Mouse (Mus musculus): Measurements from ENCODE around the gene Acin1. TPM values are rescaled to one million over a fixed set of nuclear protein-coding genes. Genes with fewer than 3 reads are reported as not detected.
"Not testable (repeated sequence)": the region's sequence is repeated elsewhere in the genome, so short reads cannot be mapped to it uniquely, and the experiment has no call there.

Acin1 gene
- total RNA-seq, 2 experiments from 2014 or later: 63.7 to 64.2 TPM

- intact Hi-C loops (cut with DNase I): loop anchor here (1.0 kb wide), 1 partner anchor 11 kb away; no protein-coding TSS in a partner anchor
- DNase-seq: peak; percentile 79 to 85
Measured at GRCm38 (mm10) chr14:54617897-54618365, 68.8 kb downstream of the Acin1 start, which contains the start of gene Psmb5. Gene Psmb5 (minus strand): TSS chr14:54618022.

GRCm38 (mm10) chr14:54617152-54617896, 69.4 kb downstream of the Acin1 start:
- DNase-seq: no peak

GRCm38 (mm10) chr14:54616226-54616825, 70.4 kb downstream of the Acin1 start:
- intact Hi-C loops (cut with DNase I): no loop called here

More at GRCm38 (mm10) chr14:54617152-54617896, 69.4 kb downstream of the Acin1 start:
- intact Hi-C loops (cut with DNase I): loop anchor here (1.0 kb wide), 1 partner anchor 10 kb away; no protein-coding TSS in a partner anchor

GRCm38 (mm10) chr14:54614130-54614529, 72.6 kb downstream of the Acin1 start:
- not testable (repeated sequence) for DNase-seq
- intact Hi-C loops (cut with DNase I): loop anchor here (5.0 kb wide), 1 partner anchor 33 kb away; no protein-coding TSS in a partner anchor

More at GRCm38 (mm10) chr14:54616226-54616825, 70.4 kb downstream of the Acin1 start:
- DNase-seq: no peak

- no peak for DNase-seq
- intact Hi-C loops (cut with DNase I): loop anchor here (5.0 kb wide), 1 partner anchor 37 kb away; no protein-coding TSS in a partner anchor
Measured at GRCm38 (mm10) chr14:54610648-54611047, 76.1 kb downstream of the Acin1 start.

- DNase-seq: no peak
- intact Hi-C loops (cut with DNase I): loop anchor here (5.0 kb wide), 1 partner anchor 37 kb away; no protein-coding TSS in a partner anchor
Measured at GRCm38 (mm10) chr14:54609962-54610361, 76.8 kb downstream of the Acin1 start.

GRCm38 (mm10) chr14:54609245-54609644, 77.5 kb downstream of the Acin1 start:
- DNase-seq: no peak
- intact Hi-C loops (cut with DNase I): no loop called here

GRCm38 (mm10) chr14:54607226-54607625, 79.5 kb downstream of the Acin1 start:
- intact Hi-C loops (cut with DNase I): loop anchor here (1.0 kb wide), 1 partner anchor 10 kb away; no protein-coding TSS in a partner anchor
- DNase-seq: no peak

GRCm38 (mm10) chr14:54605752-54606321, 80.9 kb downstream of the Acin1 start, which contains the start of gene 4931414P19Rik:
Gene 4931414P19Rik (minus strand): TSS chr14:54605993.
- intact Hi-C loops (cut with DNase I): no loop called here
- peak; percentile 66 to 74 for DNase-seq

- intact Hi-C loops (cut with DNase I): no loop called here
- no peak for DNase-seq
Measured at GRCm38 (mm10) chr14:54603686-54604085, 83.0 kb downstream of the Acin1 start.

GRCm38 (mm10) chr14:54603038-54603654, 83.6 kb downstream of the Acin1 start:
- peak; percentile 89 to 95 for DNase-seq
- intact Hi-C loops (cut with DNase I): no loop called here

GRCm38 (mm10) chr14:54602613-54603012, 84.1 kb downstream of the Acin1 start:
- intact Hi-C loops (cut with DNase I): no loop called here
- DNase-seq: no peak

- DNase-seq: no peak
- intact Hi-C loops (cut with DNase I): no loop called here
Measured at GRCm38 (mm10) chr14:54601601-54602000, 85.1 kb downstream of the Acin1 start.

GRCm38 (mm10) chr14:54597084-54597483, 89.6 kb downstream of the Acin1 start:
- intact Hi-C loops (cut with DNase I): no loop called here
- DNase-seq: no peak

- intact Hi-C loops (cut with DNase I): no loop called here
- no peak for DNase-seq
Measured at GRCm38 (mm10) chr14:54594631-54595414, 91.9 kb downstream of the Acin1 start.

- intact Hi-C loops (cut with DNase I): no loop called here
Measured at GRCm38 (mm10) chr14:54594055-54594454, 92.7 kb downstream of the Acin1 start.

GRCm38 (mm10) chr14:54592319-54592934, 94.3 kb downstream of the Acin1 start:
- DNase-seq: no peak

More at GRCm38 (mm10) chr14:54594055-54594454, 92.7 kb downstream of the Acin1 start:
- no peak for DNase-seq

More at GRCm38 (mm10) chr14:54592319-54592934, 94.3 kb downstream of the Acin1 start:
- intact Hi-C loops (cut with DNase I): no loop called here
